Mouse (Mus musculus) lung, postnatal 0 days (tissue): ENCODE data around the gene Tsen2. TPM values are rescaled to one million over a fixed set of nuclear protein-coding genes. Genes with fewer than 3 reads are reported as not detected.

Source experiments
- ATAC-seq: fragments of 200-750 bp; cut with Nextera tagmentation; 2 replicates; pipeline ENCODE4 v1.8.0; 2017; ENCODE audit warnings: moderate library complexity
- DNase-seq: peaks from one replicate; pipeline ENCODE4 v3.0.0-alpha.2; 2016; ENCODE audit warnings: low spot score
- H3K27ac ChIP-seq: fragments of 300-500 bp; sonication (generic); 2 replicates; pipeline ENCODE4 v1.5.1; 2014; ENCODE audit warnings: antibody characterized with exemption, mild to moderate bottlenecking, low read length, mixed read lengths
- H3K27me3 ChIP-seq: fragments of 300-500 bp; sonication (generic); replicated peaks from 2 replicates; pipeline ENCODE4 v1.6.1; 2014; ENCODE audit warnings: low read length, mixed read lengths; ENCODE audit not compliant: insufficient read depth
- H3K36me3 ChIP-seq: fragments of 300-500 bp; sonication (generic); 2 replicates; pipeline ENCODE4 v1.6.1; 2014; ENCODE audit warnings: low read length, mixed read lengths; ENCODE audit not compliant: insufficient read depth
- H3K4me1 ChIP-seq: fragments of 300-500 bp; sonication (generic); 2 replicates; pipeline ENCODE4 v1.6.1; 2014; ENCODE audit warnings: antibody characterized with exemption, low read depth, low read length, mixed read lengths; ENCODE audit not compliant: insufficient read depth
- H3K4me2 ChIP-seq: fragments of 300-500 bp; sonication (generic); replicated peaks from 2 replicates; pipeline ENCODE4 v1.6.1; 2014; ENCODE audit warnings: low read depth, mild to moderate bottlenecking, low read length, moderate library complexity, mixed read lengths
- H3K4me3 ChIP-seq: fragments of 300-500 bp; sonication (generic); 2 replicates; pipeline ENCODE4 v1.5.1; 2014; ENCODE audit warnings: low read depth, low read length
- H3K9ac ChIP-seq: fragments of 300-500 bp; sonication (generic); replicated peaks from 2 replicates; pipeline ENCODE4 v1.6.1; 2014; ENCODE audit warnings: low read depth, mild to moderate bottlenecking
- H3K9me3 ChIP-seq: fragments of 300-500 bp; sonication (generic); 2 replicates; pipeline ENCODE4 v1.6.1; 2016; ENCODE audit warnings: low read length, mixed read lengths
- CTCF ChIP-seq: IDR thresholded peaks from 2 replicates; pipeline ENCODE4 v1.5.1; 2016; ENCODE audit warnings: antibody characterized with exemption, mild to moderate bottlenecking
- EP300 ChIP-seq: IDR thresholded peaks from 2 replicates; pipeline ENCODE4 v1.6.1; 2016; ENCODE audit warnings: antibody characterized with exemption, mild to moderate bottlenecking, control low read depth
- WGBS: fragments of 180-500 bp; shearing (Covaris S2); extraction: QIAGEN DNeasy Blood & Tissue Kit; methylation state at CpG from one replicate; pipeline ENCODE4 v1.1.7; 2014; 5-methylcytosine and 5-hydroxymethylcytosine counted together
- polyA plus RNA-seq: library from polyadenylated mRNA; unstranded; fragments of >200 nt; fragmentation: Nextera tagmentation; extraction: Ambion mirVana; gene quantifications from 2 replicates; pipeline ENCODE4 v1.2.1, GENCODE M21; 2015

Gene Tsen2
- polyA plus RNA-seq, 1 experiment from 2014 or later: 8.7 TPM

GRCm38 (mm10) chr6:115601322-115601714 lies 56.9 kb downstream of the Tsen2 start:
- WGBS: 58% methylated on average over 4 of the region's 4 CpGs
- no peak overlapping the region for H3K27ac ChIP-seq
- peaks cover 7% of the 10 kb centered on the region; the same call in 1 of the 2 replicates for H3K4me1 ChIP-seq
- TF ChIP-seq EP300 (no peak), CTCF (peak; percentile 45)
- H3K9me3 ChIP-seq: no peaks in the 10 kb centered on the region
- peak overlapping the region; percentile 67; the same call in 1 of the 2 replicates for H3K4me2 ChIP-seq
- DNase-seq: no peak
- H3K4me3 ChIP-seq: peak overlapping the region; percentile 92; the same call in 1 of the 2 replicates
- H3K9ac ChIP-seq: no peak overlapping the region
- no peak for ATAC-seq
- no peaks in the 10 kb centered on the region for H3K27me3 ChIP-seq
- H3K36me3 ChIP-seq: no peaks in the 10 kb centered on the region

GRCm38 (mm10) chr6:115601715-115602523 lies 57.5 kb downstream of the Tsen2 start, which contains the start of gene Mkrn2:
Gene Mkrn2, plus strand, starts transcription at chr6:115601902.
- DNase-seq: peak; percentile 80
- Histone ChIP-seq H3K4me3 (peak within 1 kb of the TSS; percentile 92), H3K27ac (peak within 1 kb of the TSS; percentile 86), H3K27me3 (no peaks in the 10 kb centered on the region), H3K9me3 (no peaks in the 10 kb centered on the region), H3K9ac (peak within 1 kb of the TSS; percentile 76), H3K4me2 (peak within 1 kb of the TSS; percentile 67), H3K36me3 (no peaks in the 10 kb centered on the region), H3K4me1 (peaks cover 7% of the 10 kb centered on the region; the same call in 1 of the 2 replicates)
- ATAC-seq: peak; percentile 95
- 5% methylated on average over 54 of the region's 61 CpGs for WGBS
- TF ChIP-seq CTCF: no peak
- TF ChIP-seq EP300: no peak

GRCm38 (mm10) chr6:115606461-115606860 lies 62.0 kb downstream of the Tsen2 start:
- H3K4me3 ChIP-seq: no peak overlapping the region
- H3K9ac ChIP-seq: no peak overlapping the region
- peaks cover 9% of the 10 kb centered on the region; the same call in 1 of the 2 replicates for H3K36me3 ChIP-seq
- no peaks in the 10 kb centered on the region for H3K27me3 ChIP-seq
- no peaks in the 10 kb centered on the region for H3K9me3 ChIP-seq
- TF ChIP-seq CTCF: no peak
- TF ChIP-seq EP300: no peak
- peaks cover 7% of the 10 kb centered on the region; the same call in 1 of the 2 replicates for H3K4me1 ChIP-seq
- H3K27ac ChIP-seq: no peak overlapping the region
- H3K4me2 ChIP-seq: no peak overlapping the region
- DNase-seq (no peak), ATAC-seq (no peak)
- 65% methylated on average over 1 of the region's 1 CpGs for WGBS

GRCm38 (mm10) chr6:115607429-115607828 lies 63.0 kb downstream of the Tsen2 start:
- Histone ChIP-seq H3K4me3 (no peak overlapping the region), H3K27me3 (no peaks in the 10 kb centered on the region), H3K36me3 (peaks cover 9% of the 10 kb centered on the region; the same call in 1 of the 2 replicates), H3K9ac (no peak overlapping the region), H3K4me1 (peaks cover 6% of the 10 kb centered on the region; the same call in 1 of the 2 replicates), H3K27ac (peak overlapping the region; percentile 28; the same call in 1 of the 2 replicates), H3K4me2 (no peak overlapping the region), H3K9me3 (no peaks in the 10 kb centered on the region)
- DNase-seq (peak; percentile 69), ATAC-seq (peak; percentile 85)
- 50% methylated on average over 4 of the region's 4 CpGs for WGBS
- TF ChIP-seq EP300: 0 out of 2 replicates have a peak, but pooled peaks have one; percentile 21
- no peak for TF ChIP-seq CTCF

- no peak for DNase-seq
- H3K36me3 ChIP-seq: peaks cover 18% of the 10 kb centered on the region
These were observed 64.7 kb downstream of the Tsen2 start for GRCm38 (mm10) chr6:115609121-115609520.

GRCm38 (mm10) chr6:115610301-115610700 lies 65.8 kb downstream of the Tsen2 start:
- H3K27ac ChIP-seq: no peak overlapping the region
- no peak overlapping the region for H3K9ac ChIP-seq
- WGBS: 96% methylated on average over 5 of the region's 5 CpGs
- H3K9me3 ChIP-seq: no peaks in the 10 kb centered on the region
- no peak for DNase-seq
- TF ChIP-seq EP300 (no peak), CTCF (no peak)
- H3K36me3 ChIP-seq: peaks cover 26% of the 10 kb centered on the region
- ATAC-seq: no peak
- no peaks in the 10 kb centered on the region for H3K27me3 ChIP-seq
- H3K4me2 ChIP-seq: no peak overlapping the region
- H3K4me3 ChIP-seq: no peak overlapping the region
- no peaks in the 10 kb centered on the region for H3K4me1 ChIP-seq

More at GRCm38 (mm10) chr6:115609121-115609520, 64.7 kb downstream of the Tsen2 start:
- WGBS: 69% methylated on average over 3 of the region's 3 CpGs
- H3K4me1 ChIP-seq: no peaks in the 10 kb centered on the region
- TF ChIP-seq CTCF: peak; percentile 71
- no peak for TF ChIP-seq EP300
- H3K9ac ChIP-seq: no peak overlapping the region
- H3K4me2 ChIP-seq: no peak overlapping the region
- H3K27me3 ChIP-seq: no peaks in the 10 kb centered on the region
- ATAC-seq: no peak
- no peaks in the 10 kb centered on the region for H3K9me3 ChIP-seq
- no peak overlapping the region for H3K4me3 ChIP-seq
- no peak overlapping the region for H3K27ac ChIP-seq
